Mouse (Mus musculus) MEL (cell line): ENCODE results near the gene Stk4. TPM values are rescaled to one million over a fixed set of nuclear protein-coding genes. Genes with fewer than 3 reads are reported as not detected.

Source experiments
- DNase-seq: peaks from one replicate; pipeline ENCODE4 v3.0.0; 2011; ENCODE audit warnings: low read depth, low spot score
- H3K27ac ChIP-seq: 2 replicates; pipeline ENCODE4 v1.5.1; 2012; ENCODE audit warnings: low read depth, mild to moderate bottlenecking, control low read depth, low read length, moderate library complexity; ENCODE audit not compliant: control insufficient read depth
- H3K27me3 ChIP-seq, 2 experiments: fragments of 150-350 bp in 1 of 2; sonication (generic) in 1 of 2; 2 replicates each; pipeline ENCODE4 v1.6.1; 2012; ENCODE audit warnings: low read length in 2 of 2, mild to moderate bottlenecking in 2 of 2, improper control_type of control experiment in 1 of 2, moderate library complexity in 1 of 2; ENCODE audit not compliant: insufficient read depth in 2 of 2, control insufficient read depth in 1 of 2
- H3K36me3 ChIP-seq, 2 experiments: 2 replicates each; pipeline ENCODE4 v1.6.1; 2012 to 2014; ENCODE audit warnings: low read length in 2 of 2, improper control_type of control experiment in 1 of 2, inconsistent platforms in 1 of 2, mild to moderate bottlenecking in 1 of 2; ENCODE audit not compliant: insufficient read depth in 2 of 2, control insufficient read depth in 1 of 2
- H3K4me1 ChIP-seq, 2 experiments: fragments of 150-350 bp in 1 of 2; sonication (generic) in 1 of 2; 2 replicates each; pipeline ENCODE4 v1.6.1; 2012; ENCODE audit warnings: low read length in 2 of 2, improper control_type of control experiment in 1 of 2, mild to moderate bottlenecking in 1 of 2; ENCODE audit not compliant: insufficient read depth in 2 of 2, control insufficient read depth in 1 of 2
- H3K4me3 ChIP-seq, 2 experiments: fragments of 150-350 bp in 1 of 2; sonication (generic) in 1 of 2; 2 replicates each; pipeline ENCODE4 v1.5.1; 2012; ENCODE audit warnings: low read depth in 2 of 2, low read length in 2 of 2, mild to moderate bottlenecking in 2 of 2, moderate library complexity in 2 of 2, control low read depth in 1 of 2, improper control_type of control experiment in 1 of 2; ENCODE audit not compliant: control insufficient read depth in 1 of 2, insufficient read depth in 1 of 2
- H3K79me2 ChIP-seq: 2 replicates; pipeline ENCODE4 v1.6.1; 2012; ENCODE audit warnings: mild to moderate bottlenecking, low read length, moderate library complexity; ENCODE audit not compliant: control insufficient read depth, poor library complexity, insufficient read depth
- H3K9ac ChIP-seq: 2 replicates; pipeline ENCODE4 v1.6.1; 2012; ENCODE audit warnings: low read depth, mild to moderate bottlenecking, control low read depth, low read length, moderate library complexity; ENCODE audit not compliant: control insufficient read depth, poor library complexity, severe bottlenecking
- H3K9me3 ChIP-seq: fragments of 150-350 bp; sonication (generic); replicated peaks from 2 replicates; pipeline ENCODE4 v1.6.1; 2012; ENCODE audit warnings: mild to moderate bottlenecking, low read length, improper control_type of control experiment, moderate library complexity; ENCODE audit not compliant: insufficient read depth
- GABPA ChIP-seq: IDR thresholded peaks from 2 replicates; pipeline ENCODE4 v1.6.1; 2012; ENCODE audit warnings: low read depth, mild to moderate bottlenecking, inconsistent platforms, low read length, improper control_type of control experiment, moderate library complexity
- GATA1 ChIP-seq: IDR thresholded peaks from 2 replicates; pipeline ENCODE4 v1.6.1; 2011; ENCODE audit warnings: low read depth, low read length, improper control_type of control experiment
- JUND ChIP-seq: IDR thresholded peaks from 2 replicates; pipeline ENCODE4 v1.6.1; 2011; ENCODE audit warnings: low read depth, mild to moderate bottlenecking, improper control_type of control experiment, low read length
- MAFK ChIP-seq: IDR thresholded peaks from 2 replicates; pipeline ENCODE4 v1.6.1; 2011; ENCODE audit warnings: low read depth, mild to moderate bottlenecking, low read length, improper control_type of control experiment, borderline replicate concordance
- POLR2AphosphoS5 ChIP-seq: IDR thresholded peaks from 2 replicates; pipeline ENCODE4 v1.6.1; 2012; ENCODE audit warnings: low read depth, borderline replicate concordance, mild to moderate bottlenecking, inconsistent platforms, low read length, moderate library complexity, mixed read lengths
- RAD21 ChIP-seq: IDR thresholded peaks from 2 replicates; pipeline ENCODE4 v1.6.1; 2011; ENCODE audit warnings: mild to moderate bottlenecking, low read depth, low read length, improper control_type of control experiment
- TBP ChIP-seq: IDR thresholded peaks from 2 replicates; pipeline ENCODE4 v1.8.0; 2011; ENCODE audit warnings: low read depth, low read length, improper control_type of control experiment
- UBTF ChIP-seq: IDR thresholded peaks from 2 replicates; pipeline ENCODE4 v1.6.1; 2012; ENCODE audit warnings: low read depth, mild to moderate bottlenecking, inconsistent platforms, low read length, improper control_type of control experiment, moderate library complexity, borderline replicate concordance; ENCODE audit not compliant: insufficient read depth
- USF1 ChIP-seq: IDR thresholded peaks from 2 replicates; pipeline ENCODE4 v1.6.1; 2014; ENCODE audit warnings: low read depth, mild to moderate bottlenecking, inconsistent platforms, low read length, improper control_type of control experiment, moderate library complexity
- ZMIZ1 ChIP-seq: IDR thresholded peaks from 2 replicates; pipeline ENCODE4 v1.6.1; 2012; ENCODE audit warnings: low read depth, mild to moderate bottlenecking, inconsistent platforms, low read length, improper control_type of control experiment, moderate library complexity
- ZNF384 ChIP-seq: IDR thresholded peaks from 2 replicates; pipeline ENCODE4 v1.6.1; 2012; ENCODE audit warnings: low read depth, mild to moderate bottlenecking, inconsistent platforms, low read length, improper control_type of control experiment
- polyA plus RNA-seq, 2 experiments: library from polyadenylated mRNA; stranded (reverse) in 1 of 2; unstranded in 1 of 2; fragments of >175 nt in 1 of 2; fragments of >200 nt in 1 of 2; gene quantifications; 2 replicates each; pipeline versions ENCODE4 v1.2.1 to v1.2.4; 2012; ENCODE audit warnings: low replicate concordance in 2 of 2, low read depth in 1 of 2; ENCODE audit not compliant: insufficient read length in 2 of 2, insufficient read depth in 1 of 2, missing spikeins in 1 of 2
- total RNA-seq: library from RNA; depleted of rRNA; stranded (reverse); fragments of 300-350 nt; gene quantifications from 2 replicates; pipeline ENCODE4 v1.2.3, GENCODE M21; 2012

The Stk4 gene
- total and polyA plus RNA-seq, 3 experiments: 46.8 to 56.1 TPM; not detected in 1

DNA sequence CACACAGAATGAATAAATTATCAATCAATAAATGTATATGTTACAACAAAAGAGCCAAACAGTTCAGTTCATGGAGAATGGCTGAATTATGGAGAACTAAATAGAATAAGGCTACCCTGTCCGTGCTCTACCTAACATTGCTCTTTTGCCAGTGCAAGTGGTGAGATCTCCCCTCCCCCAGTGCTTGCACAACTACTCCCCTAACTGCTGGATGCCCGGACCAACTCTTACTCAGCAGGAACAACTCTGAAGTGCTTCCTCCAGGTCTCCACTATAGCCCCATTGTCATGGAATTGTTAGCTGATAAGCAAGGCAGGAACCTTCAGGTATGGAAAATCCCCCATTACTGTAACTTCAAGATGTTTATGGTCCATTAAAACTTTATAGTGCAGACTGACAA is 48.0 kb upstream of the Stk4 start:
- Histone ChIP-seq H3K27ac (no peak overlapping the region), H3K27me3 (no peaks in the 10 kb centered on the region), H3K4me1 (peaks cover 0 to 4% of the 10 kb centered on the region in 2 experiments; a peak in 1 of 4 replicates), H3K4me3 (no peak overlapping the region), H3K9me3 (no peaks in the 10 kb centered on the region), H3K9ac (no peak overlapping the region), H3K36me3 (peaks cover 0 to 1% of the 10 kb centered on the region in 2 experiments; a peak in 2 of 4 replicates), H3K79me2 (no peaks in the 10 kb centered on the region)
- no peak for DNase-seq
- TF ChIP-seq ZNF384: no peak

DNA sequence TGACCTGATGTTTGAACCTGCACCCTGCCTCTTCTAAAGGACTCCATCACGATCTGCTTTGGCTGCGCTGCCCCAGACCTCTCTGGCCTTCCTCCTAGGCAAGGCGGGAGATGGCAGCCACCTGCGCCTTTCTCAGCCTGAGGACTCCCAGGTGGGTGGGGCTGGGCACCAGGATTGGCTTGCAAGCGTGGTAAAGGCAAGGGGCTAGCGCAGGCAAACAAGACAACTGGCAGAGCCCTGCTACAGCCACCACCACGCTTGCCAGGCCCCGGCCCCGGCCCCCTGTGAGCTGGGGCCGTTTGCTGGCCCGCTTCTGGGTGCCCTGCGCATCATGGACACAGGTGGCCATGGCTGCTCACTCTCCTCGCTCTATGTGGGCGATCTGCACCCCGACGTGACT is 45.0 kb upstream of the Stk4 start, which contains the start of gene Pabpc1l:
Gene Pabpc1l (plus strand): TSS at position 301 of the 400 bp plus-strand sequence.
- H3K4me1 ChIP-seq: no peaks in the 10 kb centered on the region
- TF ChIP-seq MAFK (no peak), ZNF384 (no peak)
- TF ChIP-seq, all 39 proteins: peak for 0
- DNase-seq: no peak

DNA sequence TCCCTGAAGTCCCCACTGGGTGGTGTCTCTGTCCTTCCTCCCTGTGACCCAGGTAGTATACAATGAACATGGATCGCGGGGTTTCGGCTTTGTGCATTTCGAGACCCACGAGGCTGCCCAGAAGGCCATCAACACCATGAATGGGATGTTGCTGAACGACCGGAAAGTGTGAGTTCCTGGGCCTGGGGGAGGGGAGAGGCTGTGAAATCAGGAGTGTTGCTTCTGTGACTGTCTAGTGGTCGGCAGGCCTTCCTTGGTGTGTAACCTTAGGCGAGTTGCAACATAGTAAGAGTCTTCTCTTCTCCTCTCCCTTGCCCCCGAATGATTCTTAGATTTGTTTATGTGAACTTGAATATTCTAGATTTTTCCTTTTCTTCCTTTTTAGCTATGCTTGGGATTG is 39.0 kb upstream of the Stk4 start:
- no peak overlapping the region for H3K9ac ChIP-seq
- TF ChIP-seq JUND (no peak), POLR2AphosphoS5 (no peak), RAD21 (no peak), ZMIZ1 (no peak), USF1 (no peak), UBTF (no peak), TBP (no peak), GATA1 (no peak), GABPA (no peak)
- TF ChIP-seq, all 39 proteins: peak for 0
- Histone ChIP-seq H3K27me3 (no peaks in the 10 kb centered on the region), H3K4me3 (no peak overlapping the region), H3K36me3 (no peaks in the 10 kb centered on the region), H3K4me1 (no peaks in the 10 kb centered on the region), H3K79me2 (no peaks in the 10 kb centered on the region), H3K9me3 (no peaks in the 10 kb centered on the region), H3K27ac (no peak overlapping the region)
- DNase-seq: no peak

More for the DNA sequence above, 45.0 kb upstream of the Stk4 start, which contains the start of gene Pabpc1l:
- Histone ChIP-seq H3K27ac (no peak within 1 kb of the TSS), H3K9me3 (no peaks in the 10 kb centered on the region), H3K9ac (no peak within 1 kb of the TSS), H3K36me3 (no peaks in the 10 kb centered on the region), H3K79me2 (no peaks in the 10 kb centered on the region), H3K27me3 (no peaks in the 10 kb centered on the region), H3K4me3 (no peak within 1 kb of the TSS)
